Mouse (Mus musculus): Measurements from ENCODE around the gene Tanc2. TPM values are rescaled to one million over a fixed set of nuclear protein-coding genes. Genes with fewer than 3 reads are reported as not detected.

Gene Tanc2
- polyA plus RNA-seq (2014; fragmentation: Nextera tagmentation; extraction: Ambion mirVana): 52.9 and 58.3 TPM in 2 replicates

DNA sequence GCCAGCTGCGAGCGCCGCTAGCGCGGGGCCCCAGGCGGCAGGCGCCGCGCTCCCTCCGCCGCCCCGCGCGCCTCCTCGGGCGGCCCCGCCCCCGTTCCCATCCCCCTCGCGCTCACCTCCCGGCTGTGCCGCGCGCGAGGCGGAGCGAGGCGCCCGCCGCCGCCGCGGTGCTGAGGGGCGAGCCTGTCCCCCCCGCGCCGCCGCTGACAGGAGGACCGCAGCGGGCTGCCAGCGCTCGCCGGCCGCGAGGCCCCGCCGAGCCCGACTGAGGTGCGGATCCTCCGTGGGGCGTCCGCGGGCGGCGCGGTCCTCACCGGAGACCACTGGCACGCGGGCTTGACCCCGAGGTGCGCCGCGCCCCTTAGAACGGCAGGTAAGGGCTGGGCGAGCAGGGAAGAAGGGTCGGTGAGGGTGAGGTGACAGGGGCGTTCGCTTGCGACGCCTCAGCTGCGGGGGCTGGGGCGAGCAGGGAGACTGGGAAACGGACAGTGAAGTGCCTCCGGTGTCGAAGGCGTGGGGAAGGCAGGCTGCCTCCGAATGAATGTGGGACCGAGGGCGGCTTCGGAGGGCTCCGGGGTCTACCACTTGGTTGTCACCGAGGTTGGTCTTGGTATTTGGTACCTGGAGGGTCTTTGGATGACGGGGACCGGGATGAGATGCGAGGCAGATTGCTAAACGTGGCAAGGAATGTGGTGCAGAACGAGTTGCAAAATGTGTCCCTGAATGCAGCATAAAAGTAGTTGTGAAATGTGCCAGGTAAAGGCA is at the start of gene Tanc2:
Gene Tanc2, plus strand, starts transcription at position 110 of the 765 bp plus-strand sequence.
- Histone ChIP-seq H3K36me3 (replicated peaks; ENCODE audit: control insufficient read depth, insufficient read depth) (no peaks in the 10 kb centered on the region), H3K27ac (peak within 1 kb of the TSS; percentile 97), H3K4me1 (replicated peaks; ENCODE audit: control insufficient read depth, insufficient read depth, low read length) (no peaks in the 10 kb centered on the region), H3K4me3 (replicated peaks; ENCODE audit: low read length) (peak within 1 kb of the TSS; percentile 97), H3K9me3 (ENCODE audit: control insufficient read depth, low read length) (no peaks in the 10 kb centered on the region), H3K4me2 (replicated peaks) (peak within 1 kb of the TSS; percentile 65), H3K9ac (peak within 1 kb of the TSS; percentile 99), H3K27me3 (ENCODE audit: control insufficient read depth, insufficient read depth, low read length) (no peaks in the 10 kb centered on the region)
- DNase-seq (ENCODE audit: low spot score) (peak; percentile 76), ATAC-seq (ENCODE audit: low FRiP score) (peak; percentile 86; the same call in 1 of the 2 replicates)
- under 1% methylated on average over 59 of the region's 87 CpGs for WGBS

DNA sequence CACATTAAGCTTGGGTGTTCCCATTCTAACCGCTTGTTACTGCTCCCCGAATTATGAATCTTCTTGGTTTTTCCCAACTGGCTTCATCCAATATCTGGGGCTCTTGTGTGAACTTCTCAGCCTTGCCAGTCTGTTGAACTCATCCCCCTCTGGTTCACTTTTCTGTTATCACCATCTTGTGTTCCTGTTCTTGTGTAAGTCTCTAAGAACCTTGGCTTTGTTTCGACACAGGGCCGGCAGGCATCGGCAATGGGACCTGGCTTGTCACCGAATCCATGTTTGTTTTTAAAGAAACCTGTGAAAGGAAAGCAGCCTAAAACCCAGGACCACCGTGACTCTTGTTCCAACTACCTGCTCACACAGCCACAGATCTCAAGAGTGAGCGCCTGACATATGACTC is 49.0 kb upstream of the Tanc2 start:
- Histone ChIP-seq H3K9me3 (ENCODE audit: control insufficient read depth, low read length) (no peaks in the 10 kb centered on the region), H3K27me3 (ENCODE audit: control insufficient read depth, insufficient read depth, low read length) (no peaks in the 10 kb centered on the region), H3K27ac (no peak overlapping the region), H3K9ac (no peak overlapping the region), H3K4me1 (replicated peaks; ENCODE audit: control insufficient read depth, insufficient read depth, low read length) (no peaks in the 10 kb centered on the region), H3K4me2 (replicated peaks) (no peak overlapping the region), H3K4me3 (replicated peaks; ENCODE audit: low read length) (no peak overlapping the region), H3K36me3 (replicated peaks; ENCODE audit: control insufficient read depth, insufficient read depth) (no peaks in the 10 kb centered on the region)
- ATAC-seq (ENCODE audit: low FRiP score) (no peak), DNase-seq (ENCODE audit: low spot score) (no peak)
- WGBS: 89% methylated on average over 8 of the region's 8 CpGs

DNA sequence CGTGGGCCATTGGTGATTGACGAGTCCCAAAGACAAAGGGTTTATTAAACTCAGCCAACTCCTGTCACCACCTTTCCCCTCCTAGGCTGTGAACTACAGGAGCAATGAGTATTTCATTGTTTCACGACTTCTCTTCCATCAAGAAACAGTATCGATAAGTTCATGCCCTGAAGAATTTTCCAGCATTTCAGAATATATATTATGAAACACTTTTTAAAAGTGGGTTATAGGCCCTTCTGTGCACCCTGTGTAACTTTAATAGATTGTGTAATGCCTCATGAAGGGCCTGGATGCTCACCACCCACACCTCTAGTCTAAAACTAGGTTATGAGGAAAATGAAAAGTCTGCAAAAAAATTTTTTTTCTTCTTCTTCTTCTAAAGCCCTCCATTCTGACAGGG is 48.4 kb upstream of the Tanc2 start:
- WGBS: 87% methylated on average over 4 of the region's 4 CpGs
- H3K4me1 ChIP-seq (replicated peaks; ENCODE audit: control insufficient read depth, insufficient read depth, low read length): no peaks in the 10 kb centered on the region
- H3K4me2 ChIP-seq (replicated peaks): no peak overlapping the region
- ATAC-seq (ENCODE audit: low FRiP score): no peak
- no peak overlapping the region for H3K9ac ChIP-seq
- no peaks in the 10 kb centered on the region for H3K9me3 ChIP-seq (ENCODE audit: control insufficient read depth, low read length)
- H3K4me3 ChIP-seq (replicated peaks; ENCODE audit: low read length): no peak overlapping the region
- H3K27me3 ChIP-seq (ENCODE audit: control insufficient read depth, insufficient read depth, low read length): no peaks in the 10 kb centered on the region
- no peaks in the 10 kb centered on the region for H3K36me3 ChIP-seq (replicated peaks; ENCODE audit: control insufficient read depth, insufficient read depth)
- no peak for DNase-seq (ENCODE audit: low spot score)
- no peak overlapping the region for H3K27ac ChIP-seq

DNA sequence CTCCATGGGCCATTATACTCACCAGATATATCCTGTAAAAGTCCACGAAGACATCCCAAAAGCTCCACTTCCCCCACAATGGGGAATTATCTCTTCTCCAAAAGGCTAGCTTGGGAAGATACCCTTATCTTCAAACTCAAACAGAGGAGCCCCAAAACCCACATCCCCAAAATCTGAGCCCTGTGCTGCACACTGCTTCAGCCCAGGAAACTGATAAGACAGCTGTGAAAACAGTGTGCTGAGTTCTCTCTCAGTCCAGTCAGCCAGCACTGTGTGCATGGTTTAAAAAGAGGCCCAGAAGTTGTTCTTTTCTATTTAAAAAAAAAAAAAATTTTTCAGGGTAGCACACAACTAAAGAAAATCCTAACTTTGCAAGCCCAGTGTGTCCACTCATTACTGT is 47.7 kb upstream of the Tanc2 start:
- 30% methylated on average over 1 of the region's 1 CpGs for WGBS
- no peak overlapping the region for H3K4me3 ChIP-seq (replicated peaks; ENCODE audit: low read length)
- H3K4me1 ChIP-seq (replicated peaks; ENCODE audit: control insufficient read depth, insufficient read depth, low read length): no peaks in the 10 kb centered on the region
- H3K9me3 ChIP-seq (ENCODE audit: control insufficient read depth, low read length): no peaks in the 10 kb centered on the region
- no peaks in the 10 kb centered on the region for H3K36me3 ChIP-seq (replicated peaks; ENCODE audit: control insufficient read depth, insufficient read depth)
- H3K9ac ChIP-seq: no peak overlapping the region
- no peak for ATAC-seq (ENCODE audit: low FRiP score)
- DNase-seq (ENCODE audit: low spot score): no peak
- no peaks in the 10 kb centered on the region for H3K27me3 ChIP-seq (ENCODE audit: control insufficient read depth, insufficient read depth, low read length)
- no peak overlapping the region for H3K27ac ChIP-seq
- H3K4me2 ChIP-seq (replicated peaks): no peak overlapping the region

DNA sequence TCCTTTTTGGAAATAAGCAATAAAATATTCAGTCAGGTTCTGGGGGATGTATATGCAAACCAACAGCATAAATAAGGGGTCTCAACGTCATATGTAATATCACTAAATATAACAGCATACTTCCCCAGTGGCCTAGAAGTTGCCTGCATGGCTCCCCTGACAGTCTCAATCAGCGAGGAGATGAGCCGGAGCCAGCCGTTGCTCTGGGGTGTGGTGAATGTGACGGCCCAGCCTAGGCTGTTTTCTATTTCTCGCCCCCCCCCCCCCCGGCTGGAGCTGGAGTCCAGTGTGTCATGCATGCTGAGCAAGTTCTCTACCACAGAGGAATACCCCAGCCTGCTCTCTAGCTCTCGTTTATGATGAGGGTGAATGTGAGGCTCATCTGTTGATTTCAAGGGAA is 44.0 kb upstream of the Tanc2 start:
- 31% methylated on average over 8 of the region's 8 CpGs for WGBS
- H3K27ac ChIP-seq: no peak overlapping the region
- H3K4me2 ChIP-seq (replicated peaks): no peak overlapping the region
- no peaks in the 10 kb centered on the region for H3K9me3 ChIP-seq (ENCODE audit: control insufficient read depth, low read length)
- no peak for ATAC-seq (ENCODE audit: low FRiP score)
- H3K4me1 ChIP-seq (replicated peaks; ENCODE audit: control insufficient read depth, insufficient read depth, low read length): no peaks in the 10 kb centered on the region
- no peak overlapping the region for H3K4me3 ChIP-seq (replicated peaks; ENCODE audit: low read length)
- H3K36me3 ChIP-seq (replicated peaks; ENCODE audit: control insufficient read depth, insufficient read depth): no peaks in the 10 kb centered on the region
- H3K9ac ChIP-seq: no peak overlapping the region
- DNase-seq (ENCODE audit: low spot score): no peak
- H3K27me3 ChIP-seq (ENCODE audit: control insufficient read depth, insufficient read depth, low read length): no peaks in the 10 kb centered on the region

DNA sequence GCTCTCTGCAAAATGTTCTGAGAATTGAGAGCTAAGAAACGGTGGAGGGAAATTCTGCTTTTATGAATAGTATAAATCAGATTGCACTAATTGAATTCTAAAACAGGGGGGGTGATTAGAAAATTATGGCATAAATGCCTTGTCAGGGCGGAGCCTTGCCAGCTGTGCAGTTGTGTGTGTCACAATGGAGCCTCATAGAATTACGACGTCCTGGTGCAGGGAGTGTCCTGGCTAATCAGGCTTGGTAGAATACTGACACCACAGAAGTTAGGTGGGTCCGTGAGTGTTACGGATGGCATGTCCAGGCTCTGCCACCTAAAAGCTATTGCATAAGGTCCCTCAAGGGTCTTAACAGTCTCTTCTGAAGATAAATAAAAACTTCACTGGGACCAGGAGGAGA is 43.4 kb upstream of the Tanc2 start:
- Histone ChIP-seq H3K9me3 (ENCODE audit: control insufficient read depth, low read length) (no peaks in the 10 kb centered on the region), H3K9ac (no peak overlapping the region), H3K4me2 (replicated peaks) (no peak overlapping the region), H3K36me3 (replicated peaks; ENCODE audit: control insufficient read depth, insufficient read depth) (no peaks in the 10 kb centered on the region), H3K4me1 (replicated peaks; ENCODE audit: control insufficient read depth, insufficient read depth, low read length) (no peaks in the 10 kb centered on the region), H3K27ac (no peak overlapping the region), H3K27me3 (ENCODE audit: control insufficient read depth, insufficient read depth, low read length) (no peaks in the 10 kb centered on the region), H3K4me3 (replicated peaks; ENCODE audit: low read length) (no peak overlapping the region)
- 55% methylated on average over 6 of the region's 6 CpGs for WGBS
- ATAC-seq (ENCODE audit: low FRiP score): no peak
- DNase-seq (ENCODE audit: low spot score): no peak

DNA sequence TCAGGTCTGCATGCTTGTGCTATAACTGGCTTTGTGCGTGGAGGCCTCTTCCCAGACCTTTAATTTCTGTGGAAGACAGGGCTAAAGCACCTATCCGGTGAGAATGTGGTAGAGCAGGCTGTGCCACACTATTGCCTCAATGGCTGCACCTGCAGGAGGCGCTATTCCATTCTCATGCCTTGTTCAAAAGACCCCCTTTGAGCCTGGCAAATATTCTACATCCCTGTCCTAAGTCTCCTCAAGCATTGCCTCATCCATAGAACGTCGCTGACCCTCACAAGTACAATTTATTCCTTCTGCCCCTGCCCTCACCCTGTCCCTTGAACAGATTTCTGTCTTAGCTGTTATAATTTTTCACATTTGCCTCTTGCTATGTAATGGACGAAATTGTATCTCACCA is 41.4 kb upstream of the Tanc2 start:
- no peak overlapping the region for H3K9ac ChIP-seq
- ATAC-seq (ENCODE audit: low FRiP score) (no peak), DNase-seq (ENCODE audit: low spot score) (no peak)
- H3K36me3 ChIP-seq (replicated peaks; ENCODE audit: control insufficient read depth, insufficient read depth): no peaks in the 10 kb centered on the region
- no peaks in the 10 kb centered on the region for H3K27me3 ChIP-seq (ENCODE audit: control insufficient read depth, insufficient read depth, low read length)
- H3K9me3 ChIP-seq (ENCODE audit: control insufficient read depth, low read length): no peaks in the 10 kb centered on the region
- H3K4me3 ChIP-seq (replicated peaks; ENCODE audit: low read length): no peak overlapping the region
- H3K4me1 ChIP-seq (replicated peaks; ENCODE audit: control insufficient read depth, insufficient read depth, low read length): no peaks in the 10 kb centered on the region
- no peak overlapping the region for H3K4me2 ChIP-seq (replicated peaks)
- WGBS: 91% methylated on average over 6 of the region's 6 CpGs
- no peak overlapping the region for H3K27ac ChIP-seq

DNA sequence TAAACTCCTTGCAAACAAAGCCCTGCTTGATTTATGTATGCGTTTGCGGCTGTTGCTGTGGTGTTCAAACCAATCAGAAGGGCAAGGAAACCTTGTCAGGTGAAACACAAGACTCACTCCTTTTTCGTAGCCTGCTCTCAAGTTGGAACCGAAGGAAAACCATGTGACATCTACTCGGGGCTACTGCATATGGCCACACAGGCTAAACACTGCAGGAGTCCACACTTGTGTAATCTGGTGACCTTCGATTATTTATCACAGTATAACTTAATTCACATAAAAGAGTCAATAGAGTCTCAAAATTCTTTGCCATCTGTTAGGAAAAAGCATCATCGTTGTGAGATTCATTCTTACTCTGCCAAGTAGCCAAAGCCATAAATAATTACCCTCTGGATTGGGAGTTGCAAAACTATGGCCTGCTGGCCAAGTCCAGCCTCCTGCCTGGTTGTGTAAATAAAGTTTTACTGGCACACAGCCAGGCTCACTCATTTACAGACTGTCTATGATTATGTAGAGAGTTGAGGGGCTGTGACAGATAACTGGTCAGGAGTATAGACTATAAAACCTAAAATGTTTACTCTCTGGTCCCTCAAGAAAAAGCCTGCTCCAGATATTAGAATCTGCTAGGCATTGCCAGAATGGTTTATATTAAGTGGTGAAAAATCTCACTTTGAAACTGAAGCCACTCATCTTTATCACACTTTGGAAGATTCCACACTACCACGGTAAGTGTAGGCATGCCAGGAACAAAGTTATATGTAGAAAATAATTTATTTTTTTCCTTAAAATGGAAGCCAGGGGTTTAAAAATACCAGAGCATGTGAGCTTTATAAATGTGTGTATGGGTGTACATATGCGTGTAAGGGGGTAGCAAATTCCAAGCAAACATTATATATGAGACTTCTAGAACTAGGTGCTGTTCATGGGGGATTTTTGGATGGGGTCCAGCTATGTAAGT is 40.3 kb upstream of the Tanc2 start:
- no peak for DNase-seq (ENCODE audit: low spot score)
- Histone ChIP-seq H3K9me3 (ENCODE audit: control insufficient read depth, low read length) (no peaks in the 10 kb centered on the region), H3K4me2 (replicated peaks) (no peak overlapping the region), H3K27ac (no peak overlapping the region), H3K9ac (no peak overlapping the region), H3K27me3 (ENCODE audit: control insufficient read depth, insufficient read depth, low read length) (no peaks in the 10 kb centered on the region), H3K4me3 (replicated peaks; ENCODE audit: low read length) (no peak overlapping the region), H3K36me3 (replicated peaks; ENCODE audit: control insufficient read depth, insufficient read depth) (no peaks in the 10 kb centered on the region), H3K4me1 (replicated peaks; ENCODE audit: control insufficient read depth, insufficient read depth, low read length) (no peaks in the 10 kb centered on the region)
- no peak for ATAC-seq (ENCODE audit: low FRiP score)
- WGBS: 75% methylated on average over 9 of the region's 9 CpGs

DNA sequence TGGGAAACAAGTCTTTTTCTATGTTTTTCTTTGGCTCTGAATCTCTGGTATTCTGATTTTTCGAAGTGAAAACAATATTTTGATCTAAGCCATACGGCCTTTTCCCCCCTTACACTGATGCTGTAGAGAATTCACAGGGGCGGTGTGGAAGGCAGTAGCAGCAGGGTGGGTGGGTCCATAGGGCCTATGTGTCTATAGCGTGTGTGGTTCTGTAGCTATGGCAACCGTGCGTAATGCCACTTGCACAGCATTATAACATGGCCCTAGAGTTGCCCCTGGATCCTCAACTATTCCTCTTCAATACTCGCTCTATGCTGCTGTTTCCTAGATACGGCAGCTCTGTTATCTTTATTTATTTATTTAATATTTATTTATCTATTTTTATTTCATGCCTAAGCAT is 32.5 kb upstream of the Tanc2 start:
- Histone ChIP-seq H3K4me2 (replicated peaks) (no peak overlapping the region), H3K36me3 (replicated peaks; ENCODE audit: control insufficient read depth, insufficient read depth) (no peaks in the 10 kb centered on the region), H3K27me3 (ENCODE audit: control insufficient read depth, insufficient read depth, low read length) (no peaks in the 10 kb centered on the region), H3K4me3 (replicated peaks; ENCODE audit: low read length) (no peak overlapping the region), H3K27ac (peak overlapping the region; percentile 49; the same call in 1 of the 2 replicates), H3K9me3 (ENCODE audit: control insufficient read depth, low read length) (no peaks in the 10 kb centered on the region), H3K4me1 (replicated peaks; ENCODE audit: control insufficient read depth, insufficient read depth, low read length) (peaks cover 15% of the 10 kb centered on the region), H3K9ac (0 out of 2 replicates have a peak overlapping the region, but pooled peaks have one; percentile 20)
- 41% methylated on average over 8 of the region's 8 CpGs for WGBS
- DNase-seq (ENCODE audit: low spot score) (peak; percentile 50), ATAC-seq (ENCODE audit: low FRiP score) (peak; percentile 77; the same call in 1 of the 2 replicates)
